Mouse (Mus musculus): Measurements from ENCODE around the gene Srcin1. TPM values are rescaled to one million over a fixed set of nuclear protein-coding genes. Genes with fewer than 3 reads are reported as not detected.

Srcin1 gene
- polyA plus RNA-seq, 1 experiment = not detected

DNA sequence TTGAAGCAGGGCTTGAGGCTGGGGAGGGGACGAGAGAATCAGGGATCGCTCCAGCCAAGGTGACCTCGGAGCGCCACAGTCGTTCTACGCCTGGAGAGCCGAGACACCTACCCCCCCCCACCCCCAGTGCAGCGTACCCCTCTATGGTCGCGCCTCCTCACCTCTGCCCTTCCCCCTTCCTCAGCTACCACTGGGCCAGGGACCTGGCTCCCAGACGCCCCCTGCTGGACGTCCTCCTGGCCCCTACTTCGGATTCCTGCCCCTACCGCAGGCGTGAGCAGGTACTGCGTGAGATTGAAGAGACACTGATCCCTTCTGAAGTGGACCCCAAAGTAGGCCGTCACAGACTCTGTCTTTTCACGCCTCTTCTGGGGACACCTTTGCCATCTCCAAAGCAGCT, 348 bp downstream of the Srcin1 start:
- Histone ChIP-seq H3K4me3 (no peak overlapping the region), H3K4me2 (ENCODE audit: low read depth) (peak overlapping the region; percentile 44), H3K36me3 (ENCODE audit: control insufficient read depth, insufficient read depth) (no peaks in the 10 kb centered on the region), H3K79me2 (ENCODE audit: control insufficient read depth, insufficient read depth) (no peaks in the 10 kb centered on the region), H3ac (ENCODE audit: control insufficient read depth, insufficient read length) (no peak overlapping the region), H3K27me3 (ENCODE audit: control insufficient read depth, insufficient read depth, insufficient read length) (peaks cover 91% of the 10 kb centered on the region)
- TF ChIP-seq USF1 (IDR thresholded peaks at IDR 0.05; ENCODE audit: low read depth) (no peak), SRF (IDR thresholded peaks at IDR 0.05; ENCODE audit: control insufficient read depth, insufficient read length, low read depth) (no peak), CEBPB (IDR thresholded peaks at IDR 0.05; ENCODE audit: insufficient read depth, poor library complexity, severe bottlenecking) (no peak), MYOD1 (IDR thresholded peaks at IDR 0.05; ENCODE audit: control insufficient read depth in 1 of 3, insufficient read length in 2 of 3, low read depth in 2 of 3) (no peak), TCF3 (IDR thresholded peaks at IDR 0.05; ENCODE audit: insufficient read length, low read depth) (no peak), E2F4 (IDR thresholded peaks at IDR 0.05; ENCODE audit: insufficient read depth) (no peak), REST (IDR thresholded peaks at IDR 0.05; ENCODE audit: insufficient read depth, insufficient read length) (no peak), MAX (IDR thresholded peaks at IDR 0.05; ENCODE audit: low read depth) (no peak), MYOG (IDR thresholded peaks at IDR 0.05; ENCODE audit: control insufficient read depth in 1 of 3, insufficient read depth in 1 of 3, insufficient read length in 2 of 3, low read depth in 2 of 3) (no peak), POLR2A (IDR thresholded peaks at IDR 0.05; ENCODE audit: insufficient read length, low read depth) (no peak), TCF12 (IDR thresholded peaks at IDR 0.05; ENCODE audit: insufficient read depth, poor library complexity, severe bottlenecking) (no peak), POLR2AphosphoS2 (IDR thresholded peaks at IDR 0.05; ENCODE audit: insufficient read length, low read depth) (no peak)

DNA sequence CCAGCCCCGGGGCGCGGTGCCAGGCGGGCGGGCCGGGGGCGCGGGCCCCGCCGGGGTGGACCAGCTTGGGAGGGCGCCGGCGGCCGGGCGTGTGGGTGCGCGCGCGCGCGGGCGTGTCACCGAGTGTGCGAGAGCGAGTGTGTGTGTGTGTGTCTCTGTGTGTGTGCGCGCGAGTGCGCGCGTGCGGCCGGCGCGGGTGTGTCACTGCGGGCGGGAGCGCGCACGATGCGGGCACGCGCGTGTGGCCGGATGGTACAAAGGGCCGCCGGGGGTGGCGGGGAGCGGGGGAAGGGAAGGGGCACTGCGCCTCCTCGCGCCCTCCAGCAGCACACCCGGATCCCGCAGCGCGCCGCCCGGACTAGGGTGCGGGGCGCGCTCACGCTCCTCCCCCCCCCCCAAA, 911 bp downstream of the Srcin1 start:
- Histone ChIP-seq H3K27me3 (ENCODE audit: control insufficient read depth, insufficient read depth, insufficient read length) (peaks cover 92% of the 10 kb centered on the region), H3K79me2 (ENCODE audit: control insufficient read depth, insufficient read depth) (no peaks in the 10 kb centered on the region), H3ac (ENCODE audit: control insufficient read depth, insufficient read length) (peak overlapping the region; percentile 10), H3K4me2 (ENCODE audit: low read depth) (peak overlapping the region; percentile 44), H3K36me3 (ENCODE audit: control insufficient read depth, insufficient read depth) (no peaks in the 10 kb centered on the region), H3K4me3 (no peak overlapping the region)
- TF ChIP-seq MYOG (IDR thresholded peaks at IDR 0.05; ENCODE audit: control insufficient read depth in 1 of 3, insufficient read depth in 1 of 3, insufficient read length in 2 of 3, low read depth in 2 of 3) (no peak), REST (IDR thresholded peaks at IDR 0.05; ENCODE audit: insufficient read depth, insufficient read length) (no peak), MYOD1 (IDR thresholded peaks at IDR 0.05; ENCODE audit: control insufficient read depth in 1 of 3, insufficient read length in 2 of 3, low read depth in 2 of 3) (no peak), SRF (IDR thresholded peaks at IDR 0.05; ENCODE audit: control insufficient read depth, insufficient read length, low read depth) (no peak), MAX (IDR thresholded peaks at IDR 0.05; ENCODE audit: low read depth) (no peak), TCF12 (IDR thresholded peaks at IDR 0.05; ENCODE audit: insufficient read depth, poor library complexity, severe bottlenecking) (no peak), TCF3 (IDR thresholded peaks at IDR 0.05; ENCODE audit: insufficient read length, low read depth) (no peak), CEBPB (IDR thresholded peaks at IDR 0.05; ENCODE audit: insufficient read depth, poor library complexity, severe bottlenecking) (no peak), USF1 (IDR thresholded peaks at IDR 0.05; ENCODE audit: low read depth) (no peak), E2F4 (IDR thresholded peaks at IDR 0.05; ENCODE audit: insufficient read depth) (no peak), POLR2A (IDR thresholded peaks at IDR 0.05; ENCODE audit: insufficient read length, low read depth) (no peak), POLR2AphosphoS2 (IDR thresholded peaks at IDR 0.05; ENCODE audit: insufficient read length, low read depth) (no peak)

DNA sequence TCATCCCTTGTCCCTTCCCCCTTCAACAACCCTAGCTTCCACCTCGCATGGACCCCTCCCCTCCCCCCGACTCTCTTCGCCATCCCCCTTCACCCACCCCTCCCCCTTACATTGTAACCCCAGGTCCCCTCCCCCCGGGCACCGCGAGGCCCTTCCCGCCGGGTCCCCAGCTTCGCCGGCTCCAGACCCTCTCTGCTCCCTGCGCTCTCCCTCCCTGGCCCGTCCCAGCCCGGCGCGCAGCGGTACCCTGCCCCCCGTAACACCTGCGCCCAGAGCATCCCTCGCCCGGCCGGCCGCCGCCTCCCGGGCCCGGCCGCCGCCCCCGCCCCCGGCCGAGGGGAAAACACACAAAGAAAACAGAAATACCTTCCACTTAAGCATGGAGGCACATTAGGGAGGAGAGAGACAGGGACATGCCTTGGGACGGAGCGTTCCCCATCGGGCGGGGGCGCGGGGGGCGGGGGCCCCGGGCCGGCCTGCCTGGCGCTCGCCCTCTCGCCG, 1.4 kb downstream of the Srcin1 start:
- H3K4me3 ChIP-seq = no peak overlapping the region

DNA sequence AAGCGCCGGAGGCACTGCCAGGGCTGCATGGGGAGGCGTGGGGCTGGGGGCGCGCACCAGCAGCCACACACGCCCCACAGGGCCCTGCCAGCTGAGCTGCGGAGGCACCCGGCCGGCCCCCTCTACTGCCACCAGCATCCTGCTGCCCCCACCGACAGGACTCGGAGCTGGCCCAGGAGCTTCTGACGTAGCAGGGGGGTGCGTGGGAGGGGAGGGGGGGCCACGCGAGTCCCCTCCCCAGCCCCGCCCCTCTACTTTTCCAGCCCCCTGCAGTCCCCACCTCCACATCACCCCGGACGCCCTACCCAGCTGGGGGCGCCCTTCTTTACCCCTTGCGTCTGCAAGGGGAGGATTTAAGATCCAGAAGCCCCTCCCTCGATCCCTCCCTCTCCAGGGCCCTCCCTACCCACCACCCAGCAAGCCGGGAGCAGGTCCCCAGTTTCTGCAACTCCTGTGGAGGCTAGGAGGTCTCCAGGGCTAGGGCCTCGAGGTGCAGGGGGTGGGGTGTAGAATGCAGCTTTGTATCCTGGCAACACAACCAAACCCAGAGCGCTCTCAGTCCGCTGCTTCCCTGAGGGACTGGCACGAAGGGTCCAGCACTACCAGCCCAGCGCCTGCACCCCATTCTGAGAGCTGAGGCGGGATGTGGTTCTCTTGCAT, 2.0 kb downstream of the Srcin1 start:
- H3K4me2 ChIP-seq (ENCODE audit: low read depth) = no peak overlapping the region
- no peak overlapping the region for H3K4me3 ChIP-seq
- no peaks in the 10 kb centered on the region for H3K79me2 ChIP-seq (ENCODE audit: control insufficient read depth, insufficient read depth)
- no peak for TF ChIP-seq USF1 (IDR thresholded peaks at IDR 0.05; ENCODE audit: low read depth)
- no peak for TF ChIP-seq POLR2A (IDR thresholded peaks at IDR 0.05; ENCODE audit: insufficient read length, low read depth)
- TF ChIP-seq REST (IDR thresholded peaks at IDR 0.05; ENCODE audit: insufficient read depth, insufficient read length) = no peak
- no peak for TF ChIP-seq E2F4 (IDR thresholded peaks at IDR 0.05; ENCODE audit: insufficient read depth)
- no peak for TF ChIP-seq MYOD1 (IDR thresholded peaks at IDR 0.05; ENCODE audit: control insufficient read depth in 1 of 3, insufficient read length in 2 of 3, low read depth in 2 of 3)
- no peak for TF ChIP-seq SRF (IDR thresholded peaks at IDR 0.05; ENCODE audit: control insufficient read depth, insufficient read length, low read depth)
- no peak for TF ChIP-seq POLR2AphosphoS2 (IDR thresholded peaks at IDR 0.05; ENCODE audit: insufficient read length, low read depth)
- TF ChIP-seq MAX (IDR thresholded peaks at IDR 0.05; ENCODE audit: low read depth) = no peak
- no peak for TF ChIP-seq CEBPB (IDR thresholded peaks at IDR 0.05; ENCODE audit: insufficient read depth, poor library complexity, severe bottlenecking)
- TF ChIP-seq TCF12 (IDR thresholded peaks at IDR 0.05; ENCODE audit: insufficient read depth, poor library complexity, severe bottlenecking) = no peak
- TF ChIP-seq TCF3 (IDR thresholded peaks at IDR 0.05; ENCODE audit: insufficient read length, low read depth) = no peak
- no peaks in the 10 kb centered on the region for H3K36me3 ChIP-seq (ENCODE audit: control insufficient read depth, insufficient read depth)
- H3K27me3 ChIP-seq (ENCODE audit: control insufficient read depth, insufficient read depth, insufficient read length) = peaks cover 97% of the 10 kb centered on the region
- H3ac ChIP-seq (ENCODE audit: control insufficient read depth, insufficient read length) = no peak overlapping the region

More for the DNA sequence above, 1.4 kb downstream of the Srcin1 start:
- TF ChIP-seq E2F4 (IDR thresholded peaks at IDR 0.05; ENCODE audit: insufficient read depth) = no peak
- TF ChIP-seq SRF (IDR thresholded peaks at IDR 0.05; ENCODE audit: control insufficient read depth, insufficient read length, low read depth) = no peak
- TF ChIP-seq MAX (IDR thresholded peaks at IDR 0.05; ENCODE audit: low read depth) = no peak
- TF ChIP-seq USF1 (IDR thresholded peaks at IDR 0.05; ENCODE audit: low read depth) = no peak
- TF ChIP-seq POLR2AphosphoS2 (IDR thresholded peaks at IDR 0.05; ENCODE audit: insufficient read length, low read depth) = no peak
- TF ChIP-seq TCF3 (IDR thresholded peaks at IDR 0.05; ENCODE audit: insufficient read length, low read depth) = no peak
- TF ChIP-seq POLR2A (IDR thresholded peaks at IDR 0.05; ENCODE audit: insufficient read length, low read depth) = no peak
- no peak for TF ChIP-seq MYOD1 (IDR thresholded peaks at IDR 0.05; ENCODE audit: control insufficient read depth in 1 of 3, insufficient read length in 2 of 3, low read depth in 2 of 3)
- TF ChIP-seq TCF12 (IDR thresholded peaks at IDR 0.05; ENCODE audit: insufficient read depth, poor library complexity, severe bottlenecking) = no peak
- no peak for TF ChIP-seq CEBPB (IDR thresholded peaks at IDR 0.05; ENCODE audit: insufficient read depth, poor library complexity, severe bottlenecking)
- no peak for TF ChIP-seq REST (IDR thresholded peaks at IDR 0.05; ENCODE audit: insufficient read depth, insufficient read length)
- H3K36me3 ChIP-seq (ENCODE audit: control insufficient read depth, insufficient read depth) = no peaks in the 10 kb centered on the region
- H3K79me2 ChIP-seq (ENCODE audit: control insufficient read depth, insufficient read depth) = no peaks in the 10 kb centered on the region
- H3K27me3 ChIP-seq (ENCODE audit: control insufficient read depth, insufficient read depth, insufficient read length) = peaks cover 95% of the 10 kb centered on the region
- peak overlapping the region; percentile 10 for H3ac ChIP-seq (ENCODE audit: control insufficient read depth, insufficient read length)
- H3K4me2 ChIP-seq (ENCODE audit: low read depth) = peak overlapping the region; percentile 44

Measured in myocyte (in vitro differentiated cells).